Mouse (Mus musculus) embryo, embryonic 10 days (tissue): ENCODE measurements around the gene Pacrg.

Experiments used
- DNase-seq: peaks from one replicate; pipeline ENCODE4 v3.0.0-alpha.2; 2015; ENCODE audit warnings: low spot score

Pacrg gene

DNA sequence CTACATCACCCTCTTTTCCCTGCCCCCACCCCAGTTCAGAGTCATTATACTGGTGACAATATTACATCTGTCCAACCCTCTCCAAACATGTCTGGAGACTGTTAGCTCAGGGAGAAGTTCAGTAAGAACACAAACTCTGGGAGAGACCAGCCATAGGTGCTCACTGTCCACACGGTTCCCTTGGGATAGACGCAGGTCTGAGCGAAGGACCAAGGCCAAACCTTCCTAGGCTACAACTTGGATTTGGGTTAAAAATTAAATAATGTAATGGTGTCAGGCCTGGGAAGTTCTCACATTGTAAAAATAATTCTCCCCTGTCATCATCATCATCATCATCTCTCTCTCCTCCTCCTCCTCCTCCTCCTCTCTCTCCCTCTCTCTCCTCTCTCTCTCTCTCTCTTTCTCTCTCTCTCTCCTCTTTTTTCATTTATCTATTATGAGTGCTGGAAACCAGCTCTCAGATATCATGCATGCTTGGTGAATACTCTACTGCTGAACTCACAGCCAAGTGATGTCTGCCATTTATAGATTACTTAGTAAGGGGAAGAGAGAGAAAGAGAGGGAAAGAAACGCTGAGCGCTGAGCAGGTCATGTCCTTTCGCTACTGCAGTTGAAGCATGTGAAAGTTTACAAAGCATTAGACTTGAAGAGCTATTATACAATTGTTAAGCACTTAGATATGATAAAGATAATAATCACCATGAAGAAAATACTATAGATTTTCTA, 215.2 kb downstream of the Pacrg start:
- DNase-seq = no peak

DNA sequence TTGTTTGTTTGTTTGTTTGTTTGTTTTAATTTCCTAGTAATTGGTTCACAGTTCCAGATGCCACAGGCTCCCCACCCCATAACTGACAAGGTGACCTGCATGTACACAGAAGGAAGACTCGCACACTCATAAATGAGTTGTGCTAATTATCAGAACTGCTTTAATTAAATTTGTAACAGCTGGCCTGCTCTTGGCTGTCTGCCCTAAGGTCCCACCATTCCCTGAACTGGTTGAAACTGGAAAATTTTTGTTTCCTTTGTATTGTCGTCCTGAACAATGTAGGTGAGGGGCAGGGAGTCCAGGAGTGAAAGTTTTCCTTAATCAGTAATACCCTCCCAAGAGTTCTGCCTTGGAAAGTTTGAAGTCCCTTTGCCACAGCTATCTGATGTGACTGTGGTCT, 219.5 kb downstream of the Pacrg start:
- no peak for DNase-seq

DNA sequence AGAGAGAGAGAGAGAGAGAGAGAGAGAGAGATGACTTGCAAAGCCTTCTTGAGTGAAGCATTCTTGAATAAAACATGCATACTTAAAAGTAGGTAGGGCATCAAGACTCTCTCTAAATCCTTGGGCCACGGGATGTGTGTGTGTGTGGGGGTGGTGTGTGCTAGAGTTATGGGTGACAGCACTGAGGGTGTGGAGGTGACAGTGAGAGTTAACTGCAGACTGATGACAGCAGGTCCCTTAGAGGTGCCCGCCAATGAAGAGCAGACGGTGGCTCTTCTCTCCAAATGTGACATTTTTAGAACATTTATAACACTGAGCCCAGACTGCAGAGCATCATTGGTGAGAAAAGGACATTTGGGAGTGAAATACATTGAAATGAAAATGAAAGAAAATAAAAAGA, 220.2 kb downstream of the Pacrg start:
- no peak for DNase-seq

GRCm38 (mm10) chr17:10617656-10618055, 222.5 kb downstream of the Pacrg start:
- no peak for DNase-seq

- DNase-seq = no peak
Measured at GRCm38 (mm10) chr17:10615611-10616010, 224.5 kb downstream of the Pacrg start.

- no peak for DNase-seq
Measured at GRCm38 (mm10) chr17:10614696-10615095, 225.4 kb downstream of the Pacrg start.

- DNase-seq = no peak
Measured at GRCm38 (mm10) chr17:10611626-10612025, 228.5 kb downstream of the Pacrg start.

- DNase-seq = no peak
Measured at GRCm38 (mm10) chr17:10608146-10608545, 232.0 kb downstream of the Pacrg start.

- DNase-seq = no peak
Measured at GRCm38 (mm10) chr17:10606090-10606489, 234.0 kb downstream of the Pacrg start.

DNA sequence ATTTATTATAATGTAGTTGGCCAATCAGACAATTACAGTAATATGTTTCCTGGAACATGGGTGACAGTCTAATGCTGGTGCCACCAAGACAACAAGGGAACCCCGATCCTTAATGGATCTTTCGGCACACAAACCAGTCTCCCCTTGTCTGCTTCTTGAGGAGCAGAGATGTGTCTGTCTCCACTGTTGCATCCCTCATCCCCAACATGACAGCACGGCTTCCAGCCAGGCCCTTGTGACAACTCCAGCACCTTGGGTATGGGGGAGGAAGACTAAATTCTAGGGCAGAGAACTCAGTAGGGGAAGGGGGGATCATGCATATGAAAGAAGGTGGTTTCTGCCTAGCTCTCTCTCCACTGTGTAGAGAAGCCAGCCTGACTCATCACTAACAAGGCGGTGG, 242.4 kb downstream of the Pacrg start:
- DNase-seq = no peak

DNA sequence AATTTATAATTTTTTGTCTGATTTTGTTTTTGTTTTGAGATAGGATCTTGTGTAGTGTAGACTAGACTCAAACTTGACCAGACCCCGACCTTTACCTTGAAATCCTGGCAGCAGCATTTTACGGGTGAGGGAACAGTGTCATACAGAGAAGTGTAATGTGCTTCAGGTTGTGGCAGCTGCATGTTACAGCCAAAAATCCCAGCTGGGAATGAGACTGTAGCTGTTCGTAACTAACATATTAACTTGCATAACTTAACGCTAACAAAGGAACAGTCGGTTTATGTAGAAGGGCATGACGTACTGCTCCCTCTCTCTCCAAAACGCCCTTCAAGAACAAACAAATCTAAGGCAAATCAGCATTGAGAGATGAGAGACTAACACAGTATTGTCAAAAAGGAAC, 250.5 kb downstream of the Pacrg start:
- DNase-seq = no peak

DNA sequence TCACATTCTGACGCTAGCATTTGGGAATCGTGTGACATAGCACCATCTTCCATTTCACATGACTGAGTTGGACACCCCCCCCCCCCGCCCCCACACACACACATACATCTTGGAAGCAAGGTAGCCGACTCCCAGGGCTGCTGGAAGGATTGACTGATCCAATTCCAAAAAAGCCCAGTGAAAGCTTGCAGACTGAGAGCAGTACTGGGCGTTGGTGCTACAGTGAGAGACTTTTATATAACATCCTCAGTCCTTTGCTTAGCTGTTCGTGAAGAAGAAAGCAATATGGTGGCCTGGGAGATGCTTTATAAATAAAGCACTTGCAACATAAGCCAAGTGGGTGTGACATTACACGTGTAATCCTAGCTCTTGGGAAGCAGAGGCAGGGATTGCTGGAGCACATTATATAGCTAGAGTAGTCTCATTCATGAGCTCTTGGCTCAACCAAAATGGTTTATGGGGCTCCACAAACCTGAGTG, 251.2 kb downstream of the Pacrg start:
- DNase-seq = no peak

DNA sequence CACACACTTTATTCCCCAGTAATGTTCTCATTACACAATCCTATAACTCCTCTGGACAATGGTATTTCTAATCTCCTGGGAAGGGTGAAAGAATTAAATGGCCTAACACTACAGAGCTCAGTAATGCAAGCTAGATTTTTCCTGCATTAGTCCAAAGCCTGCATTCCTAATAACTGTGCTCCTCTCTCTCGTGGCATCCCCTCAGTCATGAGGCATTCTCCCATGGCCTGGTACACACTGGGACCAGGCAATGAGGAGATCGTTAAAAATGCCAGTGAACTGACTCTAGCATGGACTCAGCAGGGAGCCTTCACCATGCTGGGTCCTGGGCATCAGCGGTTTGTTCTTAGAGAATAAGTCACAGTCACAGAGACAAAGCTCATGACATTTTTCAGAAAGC, 256.8 kb downstream of the Pacrg start:
- DNase-seq = no peak

DNA sequence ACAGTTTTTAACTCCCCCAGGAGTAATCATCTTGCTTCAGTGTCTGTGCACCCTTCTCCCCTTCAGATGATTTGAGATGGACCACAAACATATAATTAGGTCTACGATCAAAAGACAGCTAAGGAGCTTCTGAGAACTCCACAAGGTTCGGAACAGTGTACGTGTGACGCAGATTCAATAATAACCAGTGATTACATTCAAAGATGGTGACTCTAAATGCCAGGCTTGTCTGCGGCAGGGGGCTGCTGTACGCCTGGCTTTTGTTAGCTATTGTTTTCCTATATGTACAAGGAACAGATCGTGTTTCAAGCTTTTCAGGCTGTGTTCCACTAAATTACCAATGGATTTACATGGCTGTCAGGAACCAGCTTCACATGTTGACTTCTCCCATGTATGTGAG, 264.8 kb downstream of the Pacrg start:
- no peak for DNase-seq

DNA sequence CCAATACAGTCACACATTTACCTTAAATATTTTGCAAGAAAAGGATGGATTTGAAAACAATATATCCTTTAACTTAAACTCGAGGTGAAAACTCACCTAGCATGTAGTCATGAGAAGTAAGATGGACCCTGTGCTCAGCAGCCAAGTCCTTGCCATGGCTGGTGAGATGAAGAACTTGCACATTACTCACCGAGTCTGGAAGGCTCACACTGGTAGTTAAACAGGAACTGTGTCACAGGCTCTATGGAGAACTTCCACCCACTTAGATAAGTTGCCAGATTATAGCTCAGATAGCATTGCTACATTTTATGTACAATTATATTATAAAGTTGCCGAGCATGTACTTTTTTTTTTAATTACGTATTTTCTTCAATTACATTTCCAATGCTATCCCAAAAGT, 267.7 kb downstream of the Pacrg start:
- no peak for DNase-seq

- no peak for DNase-seq
Measured at GRCm38 (mm10) chr17:10569270-10569669, 270.8 kb downstream of the Pacrg start.

DNA sequence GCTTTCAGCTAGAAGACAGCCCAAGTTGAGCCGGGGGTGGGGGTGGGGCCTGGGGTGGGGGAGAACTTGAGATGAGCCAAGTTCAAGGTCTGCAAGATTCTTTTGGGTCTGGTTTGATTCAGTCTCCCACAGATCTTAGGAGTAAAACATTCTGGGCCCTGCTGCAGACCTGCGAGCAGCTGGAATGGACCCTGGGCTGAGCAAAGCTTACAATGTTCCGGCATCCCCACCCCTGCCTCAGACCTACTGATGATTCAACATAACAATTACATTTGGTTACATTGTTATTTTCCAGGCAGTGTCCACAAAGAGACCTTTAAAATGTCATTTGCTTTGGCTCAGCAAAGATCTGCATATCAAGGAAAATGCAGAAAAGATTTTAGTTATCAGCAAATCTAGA, 272.7 kb downstream of the Pacrg start:
- DNase-seq = no peak

- no peak for DNase-seq
Measured at GRCm38 (mm10) chr17:10564191-10564590, 275.9 kb downstream of the Pacrg start.

DNA sequence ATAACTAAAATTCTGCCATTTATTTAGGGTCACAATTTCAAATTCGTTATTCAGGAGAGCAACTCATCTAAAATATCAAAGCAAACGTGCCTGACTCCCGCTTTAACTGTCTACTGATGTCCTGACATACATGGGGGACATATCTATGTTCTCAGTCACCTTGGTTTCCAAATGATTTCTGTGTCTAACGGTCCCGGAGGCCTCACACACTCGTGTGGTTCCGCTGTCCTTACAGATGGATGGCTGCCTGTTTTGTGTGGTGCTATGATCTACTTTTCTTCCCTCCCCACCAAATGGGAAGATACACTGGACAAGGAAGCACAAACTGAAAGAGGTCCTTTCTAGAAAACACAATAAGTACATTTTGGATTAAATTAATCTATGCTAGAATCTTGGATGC, 277.2 kb downstream of the Pacrg start:
- no peak for DNase-seq

DNA sequence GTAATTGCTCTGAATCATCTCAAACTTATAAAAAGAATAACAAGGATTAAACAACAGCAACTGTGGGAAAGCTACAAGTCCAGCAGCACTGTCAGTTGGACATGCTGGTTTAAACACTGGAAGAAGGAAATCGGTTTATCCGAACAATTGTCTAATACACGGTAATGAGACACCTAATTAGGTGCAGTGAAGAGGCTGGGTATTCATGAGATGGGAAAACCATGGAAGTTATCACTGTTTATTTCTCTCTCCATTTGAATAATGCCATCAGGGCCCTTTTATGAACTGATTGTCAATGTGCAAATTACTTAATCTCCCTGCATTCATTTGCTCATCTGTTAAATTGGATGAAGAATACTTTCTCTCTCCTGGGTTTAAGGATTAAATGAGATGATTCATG, 280.1 kb downstream of the Pacrg start:
- DNase-seq = no peak

DNA sequence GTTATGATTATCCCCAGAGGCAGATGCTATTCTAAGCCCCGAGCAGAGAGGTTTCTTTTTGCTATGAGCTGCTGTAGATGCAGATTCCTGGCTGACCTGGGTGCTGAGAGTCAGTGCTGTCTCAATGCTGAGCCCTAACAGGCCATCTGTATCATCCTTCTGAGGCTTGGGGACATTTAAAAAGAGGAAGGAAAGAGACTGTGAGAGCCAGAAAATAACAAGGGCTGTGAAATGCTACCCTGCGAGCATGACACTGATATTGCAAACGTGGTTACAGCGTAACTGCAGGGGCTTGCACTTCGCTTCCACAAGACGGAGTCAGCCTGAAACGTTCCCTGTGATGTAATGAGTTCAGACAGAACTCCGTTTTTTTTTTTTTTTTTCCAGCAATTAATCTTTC, 281.4 kb downstream of the Pacrg start:
- no peak for DNase-seq

GRCm38 (mm10) chr17:10552295-10553056, 287.6 kb downstream of the Pacrg start:
- DNase-seq = no peak

GRCm38 (mm10) chr17:10550781-10551520, 289.2 kb downstream of the Pacrg start:
- no peak for DNase-seq
